Comparison of ENCODE assay signal across 10 mouse cellular contexts in the genomic region with DNA sequence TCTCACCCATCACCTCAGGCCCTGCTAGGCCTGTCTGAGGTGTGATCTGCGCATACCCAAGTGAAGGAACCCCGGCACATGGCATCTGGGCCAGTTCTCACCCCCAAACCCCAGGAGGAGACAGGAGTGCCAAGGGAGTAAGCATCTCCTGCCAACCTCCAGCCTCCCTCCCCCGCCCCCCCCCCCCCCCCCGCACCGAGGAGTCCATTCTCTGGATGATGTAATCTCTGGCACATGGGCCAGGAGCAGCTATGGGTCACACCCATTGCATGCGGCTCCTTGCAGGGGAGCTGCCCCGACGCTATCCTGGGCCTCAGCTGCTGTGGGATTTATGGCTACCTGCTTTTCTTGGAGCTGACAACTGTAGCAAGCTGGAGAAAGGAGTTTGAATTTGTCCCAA. TPM values are rescaled to one million over a fixed set of nuclear protein-coding genes. Genes with fewer than 3 reads are reported as not detected.
DNase-seq lines count a peak whose midpoint lies in the region; ATAC-seq and TF ChIP-seq lines count a peak whose summit lies in the region.
"Had no signal": no experiment of that assay in that cellular context is flagged by ENCODE, and none has a peak within 500 bp of the region (broad histone marks: within the 10 kb centered on the region; RNA-seq: fewer than 3 reads in every experiment).

No protein-coding gene starts in this region.

- no peak for TF ChIP-seq POLR2A in brain, embryonic 14.5 days (IDR thresholded peaks at IDR 0.05; ENCODE audit: borderline replicate concordance, extremely low read depth, insufficient read depth, insufficient read length, poor library complexity, severe bottlenecking)

- no peak for ATAC-seq in heart, postnatal 0 days (ENCODE audit: insufficient read depth, low read depth)

- no peak for TF ChIP-seq CTCF in brain, embryonic 14.5 days (IDR thresholded peaks at IDR 0.05; ENCODE audit: borderline replicate concordance, extremely low read depth, insufficient read depth, insufficient read length)
- TF ChIP-seq CTCF in heart, postnatal 0 days (IDR thresholded peaks at IDR 0.05; ENCODE audit: low read depth) = no peak

- intact Hi-C loops in heart, postnatal 36 days (cut with DNase I) = no loop called here

- no peak overlapping the region for H3K4me2 ChIP-seq in heart, postnatal 0 days (ENCODE audit: low read depth, low read length)
- H3K4me2 ChIP-seq: hindbrain, embryonic 15.5 days; midbrain, embryonic 12.5 days had no signal

- no peak overlapping the region for H3K4me3 ChIP-seq in heart, postnatal 0 days (ENCODE audit: low read depth, low read length)
- H3K4me3 ChIP-seq: hindbrain, embryonic 15.5 days; midbrain, embryonic 12.5 days had no signal

- no peak overlapping the region for H3K27ac ChIP-seq in heart, postnatal 0 days (ENCODE audit: low read depth)
- H3K27ac ChIP-seq: hindbrain, embryonic 15.5 days; midbrain, embryonic 12.5 days had no signal

- H3K4me1 ChIP-seq in heart, postnatal 0 days (ENCODE audit: control insufficient read depth, insufficient read depth) = peaks cover 11% of the 10 kb centered on the region
- H3K4me1 ChIP-seq: hindbrain, embryonic 15.5 days; midbrain, embryonic 12.5 days had no signal

- TF ChIP-seq EP300 in heart, postnatal 0 days (IDR thresholded peaks at IDR 0.05; ENCODE audit: low read depth) = no peak

- H3K9ac ChIP-seq in heart, postnatal 0 days (replicated peaks; ENCODE audit: low read depth, low read length) = no peak overlapping the region
- H3K9ac ChIP-seq: hindbrain, embryonic 15.5 days; midbrain, embryonic 12.5 days had no signal

- peaks cover 3% of the 10 kb centered on the region; the same call in 1 of the 2 replicates for H3K9me3 ChIP-seq in heart, postnatal 0 days (replicated peaks; ENCODE audit: control insufficient read depth, low read length)
- H3K9me3 ChIP-seq: hindbrain, embryonic 15.5 days; midbrain, embryonic 12.5 days had no signal

- WGBS in heart, postnatal 0 days = 24% methylated on average over 6 of the region's 8 CpGs

- no peaks in the 10 kb centered on the region for H3K27me3 ChIP-seq in heart, postnatal 0 days (ENCODE audit: control insufficient read depth, insufficient read depth, low read length)
- H3K27me3 ChIP-seq: hindbrain, embryonic 15.5 days; midbrain, embryonic 12.5 days had no signal

- DNase-seq in heart, adult 11 months = peak; percentile 94
- no peak for DNase-seq in heart, postnatal 36 days
- DNase-seq in 3134 (ENCODE audit: extremely low read depth, insufficient read length, low spot score) = peak; percentile 65
- DNase-seq in brain, embryonic 14.5 days (ENCODE audit: low read depth) = peak; percentile 47
- peak; percentile 46 for DNase-seq in heart, postnatal 0 days (ENCODE audit: low spot score)
- no peak for DNase-seq in natural killer cell, adult 2 months (ENCODE audit: low spot score in 2 of 2)
- no peak for DNase-seq in right cerebral cortex, adult 2 months (ENCODE audit: low spot score in 2 of 2)
- DNase-seq in right cerebral cortex, postnatal 14 days = no peak

- no peaks in the 10 kb centered on the region for H3K36me3 ChIP-seq in heart, postnatal 0 days (replicated peaks; ENCODE audit: control insufficient read depth, insufficient read depth, low read length)
- H3K36me3 ChIP-seq: hindbrain, embryonic 15.5 days; midbrain, embryonic 12.5 days had no signal

RNA-seq across cellular contexts. Expression of a gene that starts 54.3 kb away (rescaled TPM):
- under 1 TPM; 0.19 TPM for total RNA-seq in heart, postnatal 36 days (2021)
- 7.3 and 10.4 TPM in 2 replicates for polyA plus RNA-seq in brain, embryonic 14.5 days (2012; rRNA removed)
- 5.2 and 7.5 TPM in 2 replicates for total RNA-seq in heart, postnatal 0 days (2014; rRNA removed; ENCODE audit: low replicate concordance)
- polyA plus RNA-seq in heart, postnatal 0 days (2015; fragmentation: Nextera tagmentation; extraction: Ambion mirVana) = 2.2 and 2.4 TPM in 2 replicates

RNA-seq across cellular contexts. Expression of a gene that starts 54.7 kb away (rescaled TPM):
- total RNA-seq in heart, postnatal 36 days (2021) = 1 to 10 TPM; 6.9 to 8.0 TPM
- polyA plus RNA-seq in brain, embryonic 14.5 days (2012; rRNA removed) = 0.35 and 0.36 TPM in 2 replicates
- total RNA-seq in heart, postnatal 0 days (2014; rRNA removed; ENCODE audit: low replicate concordance) = 12.5 and 15.0 TPM in 2 replicates
- 10.9 and 12.3 TPM in 2 replicates for polyA plus RNA-seq in heart, postnatal 0 days (2015; fragmentation: Nextera tagmentation; extraction: Ambion mirVana)

Comparison
In these comparisons a context has a peak if more than half of its experiments do, and no peak if none do; other contexts are left out.
1. DNase-seq: peak in heart, adult 11 months (single experiment), 3134 (single experiment), brain, embryonic 14.5 days (single experiment) and heart, postnatal 0 days (single experiment); none in heart, postnatal 36 days (0 of 2), natural killer cell, adult 2 months (0 of 2), right cerebral cortex, adult 2 months (0 of 2) and right cerebral cortex, postnatal 14 days (single experiment).